Mouse (Mus musculus) CD8-positive naive resting alpha-beta T cell, adult 2 months (primary cell): Measurements from ENCODE around the gene Zfp445.
"Not testable (repeated sequence)": the region's sequence is repeated elsewhere in the genome, so short reads cannot be mapped to it uniquely, and the experiment has no call there.

Experiments used
- DNase-seq, 2 experiments: peaks; one replicate each; pipeline ENCODE4 v3.0.0; 2022; ENCODE audit warnings: low read depth in 2 of 2, low spot score in 2 of 2

The Zfp445 gene

GRCm38 (mm10) chr9:122865697-122866166 lies at the start of gene Zfp445:
TSS of gene Zfp445 (minus strand) at chr9:122866006.
- DNase-seq, result peak; percentile 76 to 77

- no peak for DNase-seq
Measured at GRCm38 (mm10) chr9:122902717-122903535, 37.1 kb upstream of the Zfp445 start.

- no peak for DNase-seq
Measured at GRCm38 (mm10) chr9:122901047-122901446, 35.2 kb upstream of the Zfp445 start.

GRCm38 (mm10) chr9:122886372-122887179 lies 20.8 kb upstream of the Zfp445 start:
- peak; percentile 47 to 63 for DNase-seq

GRCm38 (mm10) chr9:122885385-122885784 lies 19.6 kb upstream of the Zfp445 start, which contains the start of gene Zkscan7:
TSS of gene Zkscan7 (plus strand) at chr9:122885685.
- DNase-seq, result no peak

GRCm38 (mm10) chr9:122875145-122875544 lies 9.3 kb upstream of the Zfp445 start:
- DNase-seq, result no peak

GRCm38 (mm10) chr9:122874653-122875052 lies 8.8 kb upstream of the Zfp445 start:
- no peak for DNase-seq

- DNase-seq, result no peak
Measured at GRCm38 (mm10) chr9:122872595-122872994, 6.8 kb upstream of the Zfp445 start.

- no peak for DNase-seq
Measured at GRCm38 (mm10) chr9:122866192-122866591, 386 bp upstream of the Zfp445 start.

GRCm38 (mm10) chr9:122864848-122865247 lies 958 bp downstream of the Zfp445 start:
- DNase-seq, result no peak

- DNase-seq, result no peak
Measured at GRCm38 (mm10) chr9:122863731-122864130, 2.1 kb downstream of the Zfp445 start.

GRCm38 (mm10) chr9:122860752-122861151 lies 5.1 kb downstream of the Zfp445 start:
- DNase-seq, result no peak

- DNase-seq, result no peak
Measured at GRCm38 (mm10) chr9:122856716-122857115, 9.1 kb downstream of the Zfp445 start.

- no peak for DNase-seq
Measured at GRCm38 (mm10) chr9:122855617-122856016, 10.2 kb downstream of the Zfp445 start.

GRCm38 (mm10) chr9:122855141-122855540 lies 10.7 kb downstream of the Zfp445 start:
- not testable (repeated sequence) for DNase-seq

- no peak for DNase-seq
Measured at GRCm38 (mm10) chr9:122854526-122854925, 11.3 kb downstream of the Zfp445 start.

GRCm38 (mm10) chr9:122847811-122848311 lies 17.9 kb downstream of the Zfp445 start:
- not testable (repeated sequence) for DNase-seq

- DNase-seq, result no peak
Measured at GRCm38 (mm10) chr9:122846156-122846555, 19.6 kb downstream of the Zfp445 start.

GRCm38 (mm10) chr9:122845621-122846020 lies 20.2 kb downstream of the Zfp445 start:
- DNase-seq, result no peak

GRCm38 (mm10) chr9:122843760-122844159 lies 22.0 kb downstream of the Zfp445 start, which contains the start of gene Gm35549:
TSS of gene Gm35549 (minus strand) at chr9:122844035.
- no peak for DNase-seq

- DNase-seq, result no peak
Measured at GRCm38 (mm10) chr9:122837680-122838079, 28.1 kb downstream of the Zfp445 start.

- DNase-seq, result no peak
Measured at GRCm38 (mm10) chr9:122837216-122837615, 28.6 kb downstream of the Zfp445 start.
